9 mouse cellular contexts compared by ENCODE assay signal in genomic region chr7:138428826-138429225, GRCm38 (mm10). TPM values are rescaled to one million over a fixed set of nuclear protein-coding genes. Genes with fewer than 3 reads are reported as not detected.
A peak's percentile ranks its signal among the peaks of the same experiment; 100 is the strongest.
DNase-seq lines count a peak whose midpoint lies in the region; ATAC-seq and TF ChIP-seq lines count a peak whose summit lies in the region.
"Had no signal": no experiment of that assay in that cellular context is flagged by ENCODE, and none has a peak within 500 bp of the region (broad histone marks: within the 10 kb centered on the region; RNA-seq: fewer than 3 reads in every experiment).

No protein-coding gene starts in this region.

- no peaks in the 10 kb centered on the region for H3K9me3 ChIP-seq in kidney, embryonic 15.5 days (replicated peaks)
- H3K9me3 ChIP-seq in midbrain, embryonic 14.5 days (ENCODE audit: control insufficient read depth, low read length): no peaks in the 10 kb centered on the region
- H3K9me3 ChIP-seq: neural tube, embryonic 12.5 days had no signal

- H3K36me3 ChIP-seq in kidney, adult 2 months (ENCODE audit: control insufficient read depth, insufficient read depth, low read length): no peaks in the 10 kb centered on the region
- H3K36me3 ChIP-seq in kidney, embryonic 15.5 days: no peaks in the 10 kb centered on the region
- no peaks in the 10 kb centered on the region for H3K36me3 ChIP-seq in midbrain, embryonic 14.5 days (ENCODE audit: control insufficient read depth, insufficient read depth, low read length)
- H3K36me3 ChIP-seq: neural tube, embryonic 12.5 days had no signal

- POLR2A ChIA-PET in Patski (lab: Charles Lee): no interaction called here

- no peak overlapping the region for H3K4me3 ChIP-seq in kidney, adult 2 months (ENCODE audit: insufficient read depth, low read depth, low read length)
- H3K4me3 ChIP-seq in kidney, embryonic 15.5 days (replicated peaks): no peak overlapping the region
- no peak overlapping the region for H3K4me3 ChIP-seq in midbrain, embryonic 14.5 days (replicated peaks; ENCODE audit: low read depth, low read length)
- H3K4me3 ChIP-seq: neural tube, embryonic 12.5 days had no signal

- DNase-seq in kidney, adult 2 months: peak; percentile 67
- DNase-seq in Patski (ENCODE audit: low read depth, low spot score): no peak
- DNase-seq in cerebellum, adult 18-20 months: peak; percentile 35 to 53
- DNase-seq in kidney, adult 8-10 months: peak; percentile 23 to 68
- DNase-seq in lung, postnatal 10 days: peak; percentile 55
- no peak for DNase-seq in midbrain, embryonic 14.5 days
- no peak for DNase-seq in spleen, adult 12 weeks (ENCODE audit: low spot score)

- no peak overlapping the region for H3K27ac ChIP-seq in kidney, adult 2 months (ENCODE audit: insufficient read depth, low read depth, low read length)
- no peak overlapping the region for H3K27ac ChIP-seq in kidney, embryonic 15.5 days
- no peak overlapping the region for H3K27ac ChIP-seq in midbrain, embryonic 14.5 days (replicated peaks; ENCODE audit: low read depth, low read length)
- H3K27ac ChIP-seq: neural tube, embryonic 12.5 days had no signal

- WGBS in kidney, adult 2 months: 50% methylated on average over 1 of the region's 1 CpGs
- WGBS in kidney, embryonic 15.5 days: 56% methylated on average over 1 of the region's 1 CpGs
- WGBS in midbrain, embryonic 14.5 days: 38% methylated on average over 1 of the region's 1 CpGs

- CTCF ChIA-PET in Patski (lab: Charles Lee): interaction anchor here (0.8 to 2.0 kb wide), 4 partner anchors 19 to 826 kb away, joined by 3 to 6 read pairs (median 3); no protein-coding TSS in a partner anchor

- no peak overlapping the region for H3K4me2 ChIP-seq in kidney, embryonic 15.5 days
- no peak overlapping the region for H3K4me2 ChIP-seq in midbrain, embryonic 14.5 days (ENCODE audit: low read length)
- H3K4me2 ChIP-seq: neural tube, embryonic 12.5 days had no signal

- 0 out of 2 replicates have a peak, but pooled peaks cover 2% of the 10 kb centered on the region for H3K4me1 ChIP-seq in kidney, adult 2 months (ENCODE audit: control insufficient read depth, insufficient read depth, low read length)
- no peaks in the 10 kb centered on the region for H3K4me1 ChIP-seq in kidney, embryonic 15.5 days
- no peaks in the 10 kb centered on the region for H3K4me1 ChIP-seq in midbrain, embryonic 14.5 days (ENCODE audit: control insufficient read depth, insufficient read depth, low read length)
- H3K4me1 ChIP-seq: neural tube, embryonic 12.5 days had no signal

- no peaks in the 10 kb centered on the region for H3K27me3 ChIP-seq in kidney, adult 2 months (replicated peaks; ENCODE audit: control insufficient read depth, insufficient read depth, low read length)
- no peaks in the 10 kb centered on the region for H3K27me3 ChIP-seq in kidney, embryonic 15.5 days
- no peaks in the 10 kb centered on the region for H3K27me3 ChIP-seq in Patski
- H3K27me3 ChIP-seq in midbrain, embryonic 14.5 days (ENCODE audit: control insufficient read depth, insufficient read depth, low read length): no peaks in the 10 kb centered on the region
- H3K27me3 ChIP-seq: neural tube, embryonic 12.5 days had no signal

- no peak overlapping the region for H3K9ac ChIP-seq in kidney, embryonic 15.5 days
- no peak overlapping the region for H3K9ac ChIP-seq in midbrain, embryonic 14.5 days (replicated peaks; ENCODE audit: low read length)
- H3K9ac ChIP-seq: neural tube, embryonic 12.5 days had no signal

- ATAC-seq in kidney, embryonic 15.5 days (replicated peaks; ENCODE audit: low FRiP score): no peak
- peak; percentile 26 for ATAC-seq in Patski
- ATAC-seq in midbrain, embryonic 14.5 days (ENCODE audit: low FRiP score, low TSS enrichment): no peak

- peak; percentile 76 for TF ChIP-seq CTCF in kidney, adult 2 months (conservative IDR thresholded peaks at IDR 0.05; ENCODE audit: insufficient read depth, insufficient read length, low read depth, low read length)
- TF ChIP-seq CTCF in Patski (IDR thresholded peaks at IDR 0.05): peak; percentile 62

- in situ Hi-C loops in Patski (cut with MboI; ENCODE audit: low pct_unique_long_range_greater_than_20kb): loop anchor here (10.0 kb wide), 2 partner anchors 344 to 824 kb away; no protein-coding TSS in a partner anchor

- no peak for TF ChIP-seq POLR2A in kidney, adult 2 months (IDR thresholded peaks at IDR 0.05; ENCODE audit: low read depth, low read length)

RNA-seq across cellular contexts. Expression of gene Tcerg1l, which starts 31.3 kb away (rescaled TPM):
- polyA plus RNA-seq in kidney, adult 2 months (2012; rRNA removed): 0.03 and 0.16 TPM in 2 replicates
- polyA plus RNA-seq in kidney, embryonic 15.5 days (2015; fragmentation: Nextera tagmentation; extraction: Ambion mirVana): 1.3 and 1.8 TPM in 2 replicates
- polyA plus RNA-seq in Patski (2021): 0.05 TPM
- polyA plus RNA-seq in midbrain, embryonic 14.5 days (2014; fragmentation: Nextera tagmentation; extraction: Ambion mirVana): 18.7 and 24.2 TPM in 2 replicates

Comparison
In these comparisons a context has a peak if more than half of its experiments do, and no peak if none do; other contexts are left out.
1. DNase-seq: peak in kidney, adult 2 months (single experiment), cerebellum, adult 18-20 months (2 of 2), kidney, adult 8-10 months (2 of 2) and lung, postnatal 10 days (single experiment); none in Patski (single experiment), midbrain, embryonic 14.5 days (single experiment) and spleen, adult 12 weeks (single experiment).